Mouse (Mus musculus): ENCODE results near the gene Lef1. TPM values are rescaled to one million over a fixed set of nuclear protein-coding genes. Genes with fewer than 3 reads are reported as not detected.

The Lef1 gene
- polyA plus RNA-seq, 1 experiment = 12.0 TPM

GRCm38 (mm10) chr3:131106451-131107291, 3.6 kb upstream of the Lef1 start:
- no peak for DNase-seq (ENCODE audit: extremely low spot score in 1 of 2, low spot score in 1 of 2)

- DNase-seq (ENCODE audit: extremely low spot score in 1 of 2, low spot score in 1 of 2) = no peak
These were observed 2.8 kb upstream of the Lef1 start for GRCm38 (mm10) chr3:131107301-131108093.

GRCm38 (mm10) chr3:131108094-131108653, 2.1 kb upstream of the Lef1 start:
- DNase-seq (ENCODE audit: extremely low spot score in 1 of 2, low spot score in 1 of 2) = peak in 1 of 2 experiments; percentile 3

GRCm38 (mm10) chr3:131109066-131109685, 1.1 kb upstream of the Lef1 start:
- DNase-seq (ENCODE audit: extremely low spot score in 1 of 2, low spot score in 1 of 2) = no peak

GRCm38 (mm10) chr3:131109686-131110070, 593 bp upstream of the Lef1 start:
- DNase-seq (ENCODE audit: extremely low spot score in 1 of 2, low spot score in 1 of 2) = no peak

GRCm38 (mm10) chr3:131111151-131111850, 1.0 kb downstream of the Lef1 start:
- DNase-seq (ENCODE audit: extremely low spot score in 1 of 2, low spot score in 1 of 2) = no peak

GRCm38 (mm10) chr3:131111851-131112572, 1.7 kb downstream of the Lef1 start:
- DNase-seq (ENCODE audit: extremely low spot score in 1 of 2, low spot score in 1 of 2) = peak in 1 of 2 experiments; percentile 5

- DNase-seq (ENCODE audit: extremely low spot score in 1 of 2, low spot score in 1 of 2) = no peak
These were observed 2.3 kb downstream of the Lef1 start for GRCm38 (mm10) chr3:131112573-131112955.

GRCm38 (mm10) chr3:131113029-131113428, 2.8 kb downstream of the Lef1 start:
- DNase-seq (ENCODE audit: extremely low spot score in 1 of 2, low spot score in 1 of 2) = no peak

GRCm38 (mm10) chr3:131116116-131116515, 5.8 kb downstream of the Lef1 start:
- no peak for DNase-seq (ENCODE audit: extremely low spot score in 1 of 2, low spot score in 1 of 2)

- DNase-seq (ENCODE audit: extremely low spot score in 1 of 2, low spot score in 1 of 2) = no peak
These were observed 7.1 kb downstream of the Lef1 start for GRCm38 (mm10) chr3:131117352-131117751.

GRCm38 (mm10) chr3:131117883-131118282, 7.6 kb downstream of the Lef1 start:
- DNase-seq (ENCODE audit: extremely low spot score in 1 of 2, low spot score in 1 of 2) = no peak

GRCm38 (mm10) chr3:131119435-131119834, 9.2 kb downstream of the Lef1 start:
- DNase-seq (ENCODE audit: extremely low spot score in 1 of 2, low spot score in 1 of 2) = no peak

- no peak for DNase-seq (ENCODE audit: extremely low spot score in 1 of 2, low spot score in 1 of 2)
These were observed 13.2 kb downstream of the Lef1 start for GRCm38 (mm10) chr3:131123501-131123900.

GRCm38 (mm10) chr3:131125873-131126272, 15.6 kb downstream of the Lef1 start:
- DNase-seq (ENCODE audit: extremely low spot score in 1 of 2, low spot score in 1 of 2) = peak in 1 of 2 experiments; percentile 2

GRCm38 (mm10) chr3:131126438-131126837, 16.2 kb downstream of the Lef1 start:
- no peak for DNase-seq (ENCODE audit: extremely low spot score in 1 of 2, low spot score in 1 of 2)

- DNase-seq (ENCODE audit: extremely low spot score in 1 of 2, low spot score in 1 of 2) = no peak
These were observed 23.7 kb downstream of the Lef1 start for GRCm38 (mm10) chr3:131134003-131134402.

GRCm38 (mm10) chr3:131135434-131135833, 25.2 kb downstream of the Lef1 start:
- DNase-seq (ENCODE audit: extremely low spot score in 1 of 2, low spot score in 1 of 2) = no peak

GRCm38 (mm10) chr3:131136455-131136854, 26.2 kb downstream of the Lef1 start:
- no peak for DNase-seq (ENCODE audit: extremely low spot score in 1 of 2, low spot score in 1 of 2)
